ENCODE assay signal across 21 mouse cellular contexts in the genomic region with DNA sequence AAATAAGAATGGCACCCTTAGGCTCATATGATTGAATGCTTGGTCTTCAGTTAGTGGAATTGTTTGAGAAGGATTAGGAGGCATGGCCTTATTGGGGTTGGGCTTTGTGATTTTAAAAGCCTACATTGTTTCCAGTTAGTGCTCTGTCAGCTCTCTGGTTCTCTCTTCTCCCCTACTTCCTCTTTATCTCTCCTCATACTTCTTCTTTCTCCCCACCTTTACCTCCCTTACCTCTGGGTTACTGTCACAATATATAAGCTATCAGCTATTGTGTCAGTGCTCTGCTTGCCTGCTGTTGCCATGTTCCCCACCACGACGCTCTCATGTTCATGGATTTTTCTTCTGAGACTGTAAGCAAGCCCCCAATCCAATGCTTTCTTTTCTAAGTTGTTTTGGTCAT.
"Had no signal": no experiment of that assay in that cellular context is flagged by ENCODE, and none has a peak within 500 bp of the region (broad histone marks: within the 10 kb centered on the region; RNA-seq: fewer than 3 reads in every experiment).

No protein-coding gene starts in this region.

- H3K9ac ChIP-seq: liver, embryonic 15.5 days; liver, postnatal 0 days; lung, embryonic 15.5 days; midbrain, embryonic 12.5 days; neural tube, embryonic 12.5 days; stomach, embryonic 15.5 days had no signal

- H3K27ac ChIP-seq: liver, embryonic 15.5 days; lung, embryonic 15.5 days; midbrain, embryonic 10.5 days; midbrain, embryonic 12.5 days; neural tube, embryonic 12.5 days; stomach, embryonic 15.5 days; stomach, postnatal 0 days had no signal

- H3K9me3 ChIP-seq: liver, embryonic 15.5 days; lung, embryonic 15.5 days; midbrain, embryonic 12.5 days; neural tube, embryonic 12.5 days; stomach, embryonic 15.5 days had no signal

- DNase-seq: liver, postnatal 0 days; lung, adult 2 months; lung, postnatal 14 days; lung, postnatal 36 days; midbrain, embryonic 14.5 days; retina, postnatal 1 day; right cerebral cortex, adult 18-20 months; right cerebral cortex, postnatal 25 days; right cerebral cortex, postnatal 4 days; spleen, adult 18-20 months; thymus, adult 2 months; thymus, postnatal 25 days; thymus, postnatal 4 days had no signal

- H3K4me3 ChIP-seq: liver, embryonic 15.5 days; lung, embryonic 15.5 days; midbrain, embryonic 10.5 days; midbrain, embryonic 12.5 days; neural tube, embryonic 12.5 days; stomach, embryonic 15.5 days had no signal

- H3K27me3 ChIP-seq: liver, embryonic 15.5 days; lung, embryonic 15.5 days; midbrain, embryonic 12.5 days; neural tube, embryonic 12.5 days; stomach, embryonic 15.5 days had no signal

- H3K4me1 ChIP-seq: liver, embryonic 15.5 days; lung, embryonic 15.5 days; midbrain, embryonic 10.5 days; midbrain, embryonic 12.5 days; neural tube, embryonic 12.5 days; stomach, embryonic 15.5 days had no signal

- ATAC-seq: liver, postnatal 0 days; lung, postnatal 0 days had no signal

- H3K36me3 ChIP-seq: liver, embryonic 15.5 days; lung, embryonic 15.5 days; midbrain, embryonic 10.5 days; midbrain, embryonic 12.5 days; neural tube, embryonic 12.5 days; stomach, embryonic 15.5 days had no signal
